Comparison of ENCODE assay signal across 8 mouse cellular contexts in the genomic region with DNA sequence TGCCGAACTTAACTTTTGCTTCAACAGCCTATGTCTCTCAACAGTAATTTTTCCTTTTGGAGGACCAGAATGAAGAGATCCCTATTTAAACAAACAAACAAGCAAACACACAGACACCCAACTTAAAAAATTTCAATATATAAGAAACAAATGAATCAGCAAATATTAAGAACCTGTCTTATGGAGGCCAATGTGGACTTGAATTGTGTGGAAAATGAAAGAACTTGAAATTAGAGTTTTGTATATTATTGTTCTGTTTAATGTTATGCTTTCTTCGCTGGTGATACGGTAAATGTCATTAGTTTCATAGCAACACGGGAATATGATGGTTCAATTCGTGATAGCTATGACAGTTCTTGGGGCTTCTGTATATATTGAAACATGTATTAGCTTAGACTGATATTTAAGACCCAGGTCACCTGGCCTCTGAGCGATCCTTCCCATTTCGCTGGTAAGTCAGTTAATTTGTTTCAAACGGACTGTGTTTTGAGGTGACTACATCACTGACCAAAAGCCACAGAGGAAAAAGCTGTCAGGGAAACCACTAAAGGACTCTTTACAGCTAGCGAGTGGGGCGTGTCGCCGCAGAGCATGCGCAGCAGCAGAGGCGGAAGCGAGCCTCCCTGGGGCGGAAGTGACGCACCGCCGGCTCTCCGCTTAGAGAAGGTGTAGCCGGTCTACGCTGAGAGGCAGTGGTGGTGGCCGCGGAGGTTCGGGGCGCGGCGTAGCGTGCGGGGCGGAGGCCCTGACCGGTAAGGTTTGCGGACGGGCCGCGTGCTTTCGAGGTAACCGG. TPM values are rescaled to one million over a fixed set of nuclear protein-coding genes. Genes with fewer than 3 reads are reported as not detected.
DNase-seq lines count a peak whose midpoint lies in the region; ATAC-seq lines count a peak whose summit lies in the region.

Gene Tax1bp1, plus strand, starts transcription at position 626 of the 793 bp plus-strand sequence.

- DNase-seq in WW6 (ENCODE audit: low read depth, low spot score) = peak; percentile 59
- DNase-seq in cerebellum, postnatal 36 days = peak; percentile 91 to 93
- DNase-seq in frontal cortex, postnatal 36 days (ENCODE audit: low spot score in 2 of 2) = peak; percentile 94
- DNase-seq in hindbrain, embryonic 14.5 days (ENCODE audit: low spot score) = peak; percentile 95
- peak; percentile 85 to 91 for DNase-seq in layer of hippocampus, postnatal 25 days (ENCODE audit: extremely low spot score in 1 of 2, low spot score in 1 of 2)
- DNase-seq in lung, postnatal 14 days = peak; percentile 95
- peak; percentile 90 for DNase-seq in ovary, postnatal 36 days (ENCODE audit: low spot score)
- peak; percentile 93 for DNase-seq in thymus, postnatal 25 days

- H3K9me3 ChIP-seq in hindbrain, embryonic 14.5 days (ENCODE audit: control insufficient read depth, low read length) = no peaks in the 10 kb centered on the region

- H3K27ac ChIP-seq in hindbrain, embryonic 14.5 days = peak within 1 kb of the TSS; percentile 89

- peak; percentile 99 for ATAC-seq in hindbrain, embryonic 14.5 days (ENCODE audit: low FRiP score)

- H3K36me3 ChIP-seq in hindbrain, embryonic 14.5 days (replicated peaks; ENCODE audit: control insufficient read depth, insufficient read depth) = no peaks in the 10 kb centered on the region

- H3K27me3 ChIP-seq in hindbrain, embryonic 14.5 days (ENCODE audit: control insufficient read depth, insufficient read depth, low read length) = no peaks in the 10 kb centered on the region

- peak within 1 kb of the TSS; percentile 87 for H3K9ac ChIP-seq in hindbrain, embryonic 14.5 days

- 4% methylated on average over 38 of the region's 38 CpGs for WGBS in hindbrain, embryonic 14.5 days

- peak within 1 kb of the TSS; percentile 72 for H3K4me2 ChIP-seq in hindbrain, embryonic 14.5 days (replicated peaks)

- H3K4me3 ChIP-seq in hindbrain, embryonic 14.5 days (replicated peaks; ENCODE audit: low read length) = peak within 1 kb of the TSS; percentile 82

- H3K4me1 ChIP-seq in hindbrain, embryonic 14.5 days (replicated peaks; ENCODE audit: control insufficient read depth, insufficient read depth, low read length) = peaks cover 11% of the 10 kb centered on the region

RNA-seq across cellular contexts. Expression of gene Tax1bp1, which starts in this region (rescaled TPM):
- polyA plus RNA-seq in hindbrain, embryonic 14.5 days (2014; fragmentation: Nextera tagmentation; extraction: Ambion mirVana) = 159 and 169 TPM in 2 replicates
- 100 to 1,000 TPM; 121 to 134 TPM for total RNA-seq in layer of hippocampus, postnatal 25 days (2021)

Comparison
In these comparisons a context has a peak if more than half of its experiments do, and no peak if none do; other contexts are left out.
1. Peak in every context shown above with its lines: DNase-seq, ATAC-seq, H3K4me3 ChIP-seq and H3K27ac ChIP-seq.